Mouse (Mus musculus): ENCODE data around the gene Map3k14.

- TF ChIP-seq CTCF (IDR thresholded peaks at IDR 0.05; ENCODE audit: low read depth) (no peak), EP300 (IDR thresholded peaks at IDR 0.05; ENCODE audit: low read depth) (no peak)
Measured at GRCm38 (mm10) chr11:103210291-103210690, 57.0 kb downstream of the Map3k14 start.
